Mouse (Mus musculus): ENCODE results near the gene Gas7.

The Gas7 gene

GRCm38 (mm10) chr11:67694703-67695376 is 239.6 kb downstream of the Gas7 start, which contains the start of gene Rcvrn:
Gene Rcvrn, plus strand, starts transcription at chr11:67695326.
- DNase-seq (ENCODE audit: low spot score in 2 of 2), result no peak

GRCm38 (mm10) chr11:67712976-67713375 is 257.7 kb downstream of the Gas7 start:
- peak in 1 of 2 experiments; percentile 19 for DNase-seq (ENCODE audit: low spot score in 2 of 2)

GRCm38 (mm10) chr11:67715382-67715781 is 260.1 kb downstream of the Gas7 start:
- DNase-seq (ENCODE audit: low spot score in 2 of 2), result no peak

DNA sequence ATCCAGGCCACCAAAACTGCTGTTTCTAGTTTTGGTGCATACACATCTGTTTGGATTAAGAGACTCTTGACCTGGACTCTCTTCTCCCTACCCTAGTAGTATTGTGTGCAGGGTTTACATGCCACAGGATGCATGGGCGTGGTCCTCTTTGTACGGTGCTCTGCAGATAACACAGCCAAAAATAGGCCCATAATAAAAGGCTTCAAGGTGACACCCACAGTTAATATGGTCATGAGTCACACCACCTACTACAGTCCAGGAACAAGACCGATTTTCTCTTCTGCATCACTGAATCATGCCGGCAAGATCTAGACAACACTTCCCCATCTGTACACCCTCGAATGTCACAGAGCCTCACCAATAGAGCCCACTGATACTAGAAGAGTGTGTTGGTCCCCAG is 266.2 kb downstream of the Gas7 start:
- DNase-seq (ENCODE audit: low spot score in 2 of 2), result no peak

GRCm38 (mm10) chr11:67722399-67723156 is 267.3 kb downstream of the Gas7 start:
- DNase-seq (ENCODE audit: low spot score in 2 of 2), result no peak

DNA sequence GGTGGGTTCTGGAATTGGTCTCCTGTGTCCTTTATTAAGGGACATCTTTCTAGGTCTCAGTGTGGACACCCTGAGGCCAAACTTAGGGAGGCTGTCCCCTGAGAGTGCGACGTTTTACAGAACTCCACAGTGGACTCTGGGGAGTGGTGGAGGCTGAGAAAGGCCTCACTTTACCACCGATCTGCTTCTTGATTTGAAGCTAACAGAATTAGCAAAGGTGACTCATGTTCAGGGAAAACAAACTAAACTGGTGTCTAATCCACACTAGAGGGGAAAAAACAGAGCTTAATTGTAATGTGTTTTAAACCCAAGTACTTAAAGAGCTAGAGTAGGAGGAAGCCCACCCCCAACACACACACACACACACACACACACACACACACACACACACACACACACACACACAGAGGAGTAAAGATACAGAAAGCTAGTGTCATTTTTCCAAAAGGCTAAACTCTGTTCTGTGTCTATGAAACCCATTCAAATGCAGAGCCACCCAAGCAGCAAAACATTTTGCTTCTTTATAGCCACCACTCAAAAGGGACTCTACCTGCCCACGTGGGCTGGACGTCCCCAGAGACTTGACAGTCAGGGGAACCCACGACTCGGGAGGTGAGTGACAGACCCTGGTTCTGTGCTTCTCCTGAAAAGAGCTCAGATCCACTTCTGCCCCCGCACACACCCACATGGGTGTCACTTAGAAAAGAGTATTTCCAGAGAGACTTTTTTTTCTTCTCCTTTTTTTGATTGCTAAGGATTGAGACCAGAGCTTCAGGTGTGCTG is 268.2 kb downstream of the Gas7 start:
- DNase-seq (ENCODE audit: low spot score in 2 of 2), result no peak

- DNase-seq (ENCODE audit: low spot score in 2 of 2), result no peak
Observed at GRCm38 (mm10) chr11:67727095-67727494, 271.9 kb downstream of the Gas7 start.

- DNase-seq (ENCODE audit: low spot score in 2 of 2), result no peak
Observed at GRCm38 (mm10) chr11:67728726-67729125, 273.5 kb downstream of the Gas7 start.

GRCm38 (mm10) chr11:67731056-67731455 is 275.8 kb downstream of the Gas7 start:
- DNase-seq (ENCODE audit: low spot score in 2 of 2), result no peak

DNA sequence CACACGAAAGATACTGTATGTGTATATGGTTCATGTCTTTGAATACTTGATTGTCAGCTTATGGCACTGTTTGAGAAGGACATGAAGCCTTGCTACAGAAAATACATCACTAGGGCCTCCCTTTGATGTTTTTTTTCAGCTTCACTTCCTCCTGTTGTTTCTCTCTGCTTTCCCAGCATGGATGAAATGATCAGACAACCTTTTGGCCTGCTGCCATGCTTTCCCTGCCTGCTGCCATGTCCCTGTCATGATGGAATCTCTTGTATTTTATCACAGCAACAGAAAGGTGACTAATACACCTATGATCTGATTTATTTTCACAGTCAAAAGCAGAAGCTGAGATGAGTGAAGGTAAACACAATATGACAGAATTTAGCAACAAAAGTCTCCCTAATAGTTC is 278.5 kb downstream of the Gas7 start:
- no peak for DNase-seq (ENCODE audit: low spot score in 2 of 2)

GRCm38 (mm10) chr11:67734597-67734996 is 279.4 kb downstream of the Gas7 start:
- no peak for DNase-seq (ENCODE audit: low spot score in 2 of 2)

DNA sequence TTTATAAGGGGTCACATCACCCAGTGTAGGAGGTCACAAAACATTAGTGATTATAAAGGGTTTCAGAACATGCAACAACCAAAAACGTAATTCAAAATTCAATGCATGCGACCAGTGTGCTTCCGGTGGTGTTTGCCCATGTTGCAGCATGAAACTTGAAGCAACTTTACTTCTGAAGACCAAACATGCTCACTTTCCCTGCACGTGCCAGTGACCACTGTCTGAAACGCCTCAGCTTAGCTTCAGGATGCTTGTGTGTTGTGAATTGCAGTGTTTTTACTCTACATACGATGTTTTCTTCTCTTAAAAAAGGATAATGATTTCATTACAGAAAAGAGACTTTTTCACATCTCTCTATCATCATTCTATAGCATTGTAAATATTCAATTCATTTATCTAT is 283.1 kb downstream of the Gas7 start:
- DNase-seq (ENCODE audit: low spot score in 2 of 2), result no peak

Measured in cerebellum, postnatal 4 days (tissue).